Mouse (Mus musculus) ovary, postnatal 10 days (tissue): ENCODE measurements around the gene Cdkn2c.

Experiments
- DNase-seq: peaks from one replicate; pipeline ENCODE4 v3.0.0; 2022; ENCODE audit warnings: low spot score

Gene Cdkn2c

GRCm38 (mm10) chr4:109657021-109657850 lies 9.8 kb downstream of the Cdkn2c start:
- DNase-seq, result peak; percentile 27

- DNase-seq, result no peak
Observed at GRCm38 (mm10) chr4:109656301-109656700, 10.7 kb downstream of the Cdkn2c start.

- DNase-seq, result no peak
Observed at GRCm38 (mm10) chr4:109655738-109656137, 11.3 kb downstream of the Cdkn2c start.

GRCm38 (mm10) chr4:109654701-109655100 lies 12.3 kb downstream of the Cdkn2c start:
- no peak for DNase-seq

DNA sequence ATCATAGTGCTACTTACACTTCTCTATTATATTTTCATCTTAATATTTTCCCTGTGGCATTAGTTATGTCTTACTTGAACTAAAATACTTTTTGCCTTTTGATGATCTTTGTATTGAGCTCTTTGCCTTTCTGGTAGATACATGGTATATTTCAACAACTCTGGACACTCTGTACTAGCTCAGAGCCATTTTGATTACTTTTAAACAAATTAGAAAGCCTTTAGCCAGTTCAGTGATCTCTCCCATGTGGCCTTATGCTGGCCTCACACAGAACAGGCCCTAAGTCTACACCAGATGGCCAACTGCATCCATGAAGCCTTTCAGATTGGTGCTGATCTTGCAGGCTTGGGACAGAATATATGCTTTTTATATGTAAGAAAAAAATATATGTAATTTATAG lies 13.7 kb downstream of the Cdkn2c start:
- no peak for DNase-seq

- DNase-seq, result no peak
Observed at GRCm38 (mm10) chr4:109649331-109649730, 17.7 kb downstream of the Cdkn2c start.

DNA sequence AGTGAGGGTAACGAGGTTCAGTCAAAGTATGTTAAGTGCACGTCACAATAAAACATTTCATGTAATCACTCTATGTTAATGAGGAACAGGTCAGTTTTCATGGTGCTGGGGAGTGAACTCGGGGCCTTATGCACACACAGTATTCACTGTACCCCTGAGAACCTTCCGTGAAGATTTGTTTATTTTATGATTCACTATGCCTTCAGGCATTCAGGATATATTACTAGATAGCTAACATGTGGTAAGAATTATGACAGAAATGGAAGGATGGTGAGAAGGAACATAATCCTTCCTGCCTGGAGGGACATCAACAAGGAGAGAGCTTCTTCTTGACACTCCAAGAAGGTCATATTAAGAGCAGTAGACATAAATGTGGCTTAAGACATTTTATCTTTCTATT lies 19.7 kb downstream of the Cdkn2c start:
- DNase-seq, result no peak

DNA sequence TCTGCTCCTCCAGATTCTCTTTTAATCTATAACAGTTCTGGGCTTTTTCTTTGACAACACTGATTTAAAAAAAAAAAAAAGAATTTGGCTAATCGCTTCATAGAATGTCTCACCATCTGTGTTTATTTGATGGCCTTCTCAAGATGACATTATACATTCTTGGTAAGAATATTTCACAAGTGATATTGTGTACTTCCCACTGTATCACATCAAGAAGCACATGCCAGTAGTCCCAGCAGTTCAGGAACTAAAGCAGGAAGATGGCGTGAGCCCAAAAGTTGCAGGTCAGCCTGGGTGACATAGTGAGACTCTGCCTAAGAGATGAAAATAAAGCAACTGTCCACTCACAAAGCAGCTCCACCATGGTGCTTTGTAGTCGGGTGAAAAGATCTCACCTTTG lies 25.5 kb downstream of the Cdkn2c start:
- no peak for DNase-seq

- no peak for DNase-seq
Observed at GRCm38 (mm10) chr4:109640141-109640540, 26.8 kb downstream of the Cdkn2c start.

DNA sequence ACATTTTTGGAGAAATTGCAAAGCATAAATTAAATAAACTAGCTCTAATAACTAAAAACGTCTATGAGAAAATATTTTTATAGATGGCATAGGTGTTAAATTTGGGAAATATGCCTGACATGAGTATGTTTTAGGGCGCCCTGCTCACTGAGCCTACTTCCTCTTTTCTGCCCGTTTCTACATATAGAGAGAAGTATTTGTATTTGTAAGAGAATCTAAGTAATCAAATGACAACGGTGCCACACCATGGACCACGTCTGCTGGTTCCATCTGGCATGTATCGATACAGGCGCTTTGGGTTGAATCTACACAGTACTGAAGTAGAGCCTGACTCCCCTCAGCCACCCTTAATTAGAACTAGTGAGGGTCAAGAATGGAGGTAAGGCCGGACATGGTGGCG lies 27.6 kb downstream of the Cdkn2c start:
- DNase-seq, result no peak

DNA sequence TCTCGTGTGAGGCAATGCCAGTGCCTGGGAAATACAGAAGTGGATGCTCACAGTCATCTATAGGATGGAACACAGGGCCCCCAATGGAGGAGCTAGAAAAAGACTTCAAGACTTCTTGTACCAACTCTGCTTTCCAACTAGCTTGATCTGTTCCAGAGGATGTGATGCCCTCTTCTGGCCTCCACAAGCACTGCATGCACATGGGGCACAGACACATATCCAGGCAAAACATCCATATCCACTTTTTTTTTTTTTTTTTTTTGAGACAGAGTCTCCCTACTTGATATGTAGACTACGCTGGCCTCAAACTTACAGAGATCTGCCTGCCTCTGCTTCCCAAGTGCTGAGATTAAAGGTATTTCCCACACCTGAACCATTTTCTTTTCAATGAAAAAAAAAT lies 32.0 kb downstream of the Cdkn2c start:
- no peak for DNase-seq

DNA sequence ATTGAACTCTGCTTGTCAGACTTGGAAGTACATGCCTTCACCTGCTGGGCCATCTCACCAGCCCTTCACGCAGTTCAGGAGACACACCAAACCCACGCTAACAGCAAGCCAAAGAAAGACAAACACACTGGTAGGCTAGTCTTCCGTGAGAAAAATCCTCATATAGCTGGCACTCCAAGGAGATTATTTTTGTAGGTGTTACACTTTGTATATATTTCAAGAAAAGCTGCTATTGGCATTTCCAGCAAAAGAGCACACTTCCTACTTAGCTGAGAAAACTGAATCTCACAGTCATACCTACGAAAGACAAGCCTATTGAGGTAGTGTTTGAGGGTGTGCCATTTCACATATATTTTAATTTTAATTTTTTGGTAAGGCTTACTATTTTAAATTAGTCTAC lies 36.0 kb downstream of the Cdkn2c start:
- DNase-seq, result no peak

DNA sequence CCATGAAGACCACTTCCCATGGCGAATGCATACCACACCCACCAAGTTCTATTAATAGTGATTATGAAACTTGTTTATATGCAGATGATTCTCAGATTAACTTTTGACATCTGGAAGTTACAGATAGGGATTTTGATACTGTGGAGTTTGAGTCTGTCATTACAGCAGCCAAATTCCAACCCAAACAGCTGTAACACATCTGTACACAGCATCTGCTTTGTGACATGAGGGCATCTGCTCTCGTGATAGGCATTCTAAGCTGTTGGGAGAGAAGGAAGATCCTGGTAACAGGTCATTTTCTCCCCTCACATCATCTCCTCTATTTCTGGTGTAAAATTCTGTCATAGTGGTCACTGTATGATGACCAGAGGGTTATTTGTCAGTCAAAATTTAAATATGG lies 36.8 kb downstream of the Cdkn2c start:
- DNase-seq, result no peak

- no peak for DNase-seq
Observed at GRCm38 (mm10) chr4:109612596-109612995, 54.4 kb downstream of the Cdkn2c start.
